Mouse (Mus musculus) forebrain, embryonic 16.5 days (tissue): ENCODE results near the gene Zfp362. TPM values are rescaled to one million over a fixed set of nuclear protein-coding genes. Genes with fewer than 3 reads are reported as not detected.

Experiments used
- ATAC-seq: fragments of 200-750 bp; cut with Nextera tagmentation; 2 replicates; pipeline ENCODE4 v1.8.0; 2017; ENCODE audit warnings: mild to moderate bottlenecking, moderate library complexity
- H3K27ac ChIP-seq: fragments of 300-500 bp; sonication (generic); 2 replicates; pipeline ENCODE4 v1.5.1; 2014; ENCODE audit warnings: low read length, control low read depth
- H3K27me3 ChIP-seq: fragments of 300-500 bp; sonication (generic); replicated peaks from 2 replicates; pipeline ENCODE4 v1.6.1; 2014; ENCODE audit warnings: low read length; ENCODE audit not compliant: control insufficient read depth, insufficient read depth
- H3K36me3 ChIP-seq: fragments of 300-500 bp; sonication (generic); 2 replicates; pipeline ENCODE4 v1.6.1; 2014; ENCODE audit not compliant: control insufficient read depth, insufficient read depth
- H3K4me1 ChIP-seq: fragments of 300-500 bp; sonication (generic); replicated peaks from 2 replicates; pipeline ENCODE4 v1.6.1; 2014; ENCODE audit warnings: low read length; ENCODE audit not compliant: control insufficient read depth, insufficient read depth
- H3K4me2 ChIP-seq: fragments of 300-500 bp; sonication (generic); 2 replicates; pipeline ENCODE4 v1.6.1; 2014; ENCODE audit warnings: mild to moderate bottlenecking, low read length, control low read depth
- H3K4me3 ChIP-seq: fragments of 300-500 bp; sonication (generic); replicated peaks from 2 replicates; pipeline ENCODE4 v1.5.1; 2014; ENCODE audit warnings: mild to moderate bottlenecking, low read length, control low read depth
- H3K9ac ChIP-seq: fragments of 300-500 bp; sonication (generic); replicated peaks from 2 replicates; pipeline ENCODE4 v1.6.1; 2014; ENCODE audit warnings: low read depth, low read length, control low read depth
- H3K9me3 ChIP-seq: fragments of 300-500 bp; sonication (generic); 2 replicates; pipeline ENCODE4 v1.6.1; 2016; ENCODE audit warnings: low read length; ENCODE audit not compliant: control insufficient read depth
- WGBS: fragments of 180-500 bp; shearing (Covaris S2); extraction: QIAGEN DNeasy Blood & Tissue Kit; methylation state at CpG from one replicate; pipeline ENCODE4 v1.1.7; 2014; 5-methylcytosine and 5-hydroxymethylcytosine counted together
- polyA plus RNA-seq: library from polyadenylated mRNA; unstranded; fragments of >200 nt; fragmentation: Nextera tagmentation; extraction: Ambion mirVana; gene quantifications from 2 replicates; pipeline ENCODE4 v1.2.1, GENCODE M21; 2015

The Zfp362 gene
- polyA plus RNA-seq, 1 experiment from 2014 or later: 45.2 TPM

DNA sequence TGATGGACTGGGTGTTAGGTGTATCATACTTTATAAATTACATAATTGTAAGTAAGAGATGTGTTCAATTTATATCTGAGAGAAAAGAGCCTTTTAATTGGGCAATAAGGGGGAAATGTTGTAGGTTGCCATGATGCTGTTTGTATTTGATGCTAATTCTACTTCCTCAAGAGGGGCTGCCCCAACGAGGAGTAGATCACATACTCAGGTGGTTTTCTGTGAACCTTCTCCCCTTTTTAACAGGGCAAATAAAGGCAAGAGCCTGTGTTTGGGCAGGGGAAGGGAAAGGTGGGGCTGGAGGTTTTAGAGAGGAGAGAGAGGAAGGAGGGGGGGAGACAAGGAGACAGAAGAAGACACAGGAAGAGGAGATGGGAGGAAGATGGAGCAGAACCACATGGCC lies 65.0 kb downstream of the Zfp362 start:
- Histone ChIP-seq H3K27ac (no peak overlapping the region), H3K36me3 (peaks cover 20% of the 10 kb centered on the region), H3K27me3 (no peaks in the 10 kb centered on the region), H3K4me2 (no peak overlapping the region), H3K9me3 (no peaks in the 10 kb centered on the region), H3K4me1 (peaks cover 37% of the 10 kb centered on the region), H3K9ac (no peak overlapping the region), H3K4me3 (no peak overlapping the region)
- WGBS: 76% methylated on average over 1 of the region's 1 CpGs
- no peak for ATAC-seq

DNA sequence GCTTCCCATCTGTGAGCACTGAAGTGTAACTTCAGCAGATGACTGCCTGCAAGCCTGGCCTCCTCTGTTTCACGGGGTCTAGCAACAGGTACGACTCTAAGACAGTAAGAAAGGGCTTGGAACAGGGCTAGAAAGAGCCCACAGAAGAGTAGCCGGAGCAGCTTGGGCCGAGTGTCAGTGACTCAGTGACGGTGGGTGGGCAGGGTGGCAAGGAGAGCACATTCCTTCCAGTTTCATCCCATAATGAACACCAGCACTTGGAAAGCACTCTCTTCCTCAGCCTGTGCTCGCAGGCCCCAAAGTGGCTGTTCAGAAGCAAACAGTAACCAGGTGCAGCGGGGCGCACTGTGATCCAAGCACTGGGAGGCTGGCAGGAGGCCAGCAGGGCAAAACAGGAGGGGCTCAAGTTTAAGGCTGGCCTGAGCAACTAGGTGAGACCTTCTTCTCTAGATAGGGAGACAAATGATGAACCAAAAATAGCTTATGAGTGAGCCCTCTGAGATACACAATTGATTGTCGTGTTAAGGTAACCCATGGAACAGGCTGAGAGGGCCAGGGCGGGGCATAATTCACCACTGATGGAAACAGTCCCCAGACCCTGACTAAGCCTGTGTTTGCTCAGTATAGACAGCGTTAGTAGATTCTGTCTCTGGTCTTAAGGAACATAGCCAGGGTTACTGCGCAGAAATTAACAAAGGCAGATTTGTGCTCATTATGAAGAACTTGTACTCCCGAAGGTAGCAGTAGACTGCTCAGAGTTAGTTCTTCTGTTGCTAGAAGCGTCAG lies 67.8 kb downstream of the Zfp362 start:
- Histone ChIP-seq H3K27ac (peak overlapping the region; percentile 32), H3K4me3 (no peak overlapping the region), H3K27me3 (no peaks in the 10 kb centered on the region), H3K9ac (no peak overlapping the region), H3K36me3 (no peaks in the 10 kb centered on the region), H3K9me3 (no peaks in the 10 kb centered on the region), H3K4me1 (peaks cover 65% of the 10 kb centered on the region), H3K4me2 (0 out of 2 replicates have a peak overlapping the region, but pooled peaks have one; percentile 3)
- ATAC-seq: no peak
- WGBS: 27% methylated on average over 14 of the region's 14 CpGs

DNA sequence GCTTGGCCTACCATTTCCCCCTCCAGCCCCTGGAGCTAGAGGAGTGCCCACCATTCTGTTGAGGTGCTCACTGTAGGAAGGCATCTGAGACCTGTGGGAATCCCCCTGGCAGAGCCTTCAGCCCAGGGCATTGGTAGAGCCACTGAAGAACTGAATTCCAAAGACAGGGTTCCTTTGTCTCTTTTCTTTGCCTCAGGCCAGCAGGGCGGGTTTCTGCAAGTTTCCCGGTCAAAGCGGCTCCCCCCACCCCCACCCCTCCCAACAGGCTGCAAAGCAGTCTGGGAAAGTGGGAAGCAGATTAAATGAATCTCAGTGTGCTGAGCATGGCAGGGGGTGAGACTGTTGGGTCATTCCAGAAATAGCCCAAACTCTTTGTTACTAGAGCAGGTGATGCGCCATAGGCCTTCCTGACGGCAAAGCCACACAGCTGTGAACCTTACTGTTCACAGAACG lies 68.7 kb downstream of the Zfp362 start:
- Histone ChIP-seq H3K27me3 (no peaks in the 10 kb centered on the region), H3K9ac (peak overlapping the region; percentile 30), H3K4me1 (peaks cover 61% of the 10 kb centered on the region), H3K36me3 (no peaks in the 10 kb centered on the region), H3K9me3 (no peaks in the 10 kb centered on the region), H3K27ac (peak overlapping the region; percentile 64), H3K4me3 (no peak overlapping the region), H3K4me2 (peak overlapping the region; percentile 6; the same call in 1 of the 2 replicates)
- peak; percentile 34; the same call in 1 of the 2 replicates for ATAC-seq
- 5% methylated on average over 6 of the region's 6 CpGs for WGBS

DNA sequence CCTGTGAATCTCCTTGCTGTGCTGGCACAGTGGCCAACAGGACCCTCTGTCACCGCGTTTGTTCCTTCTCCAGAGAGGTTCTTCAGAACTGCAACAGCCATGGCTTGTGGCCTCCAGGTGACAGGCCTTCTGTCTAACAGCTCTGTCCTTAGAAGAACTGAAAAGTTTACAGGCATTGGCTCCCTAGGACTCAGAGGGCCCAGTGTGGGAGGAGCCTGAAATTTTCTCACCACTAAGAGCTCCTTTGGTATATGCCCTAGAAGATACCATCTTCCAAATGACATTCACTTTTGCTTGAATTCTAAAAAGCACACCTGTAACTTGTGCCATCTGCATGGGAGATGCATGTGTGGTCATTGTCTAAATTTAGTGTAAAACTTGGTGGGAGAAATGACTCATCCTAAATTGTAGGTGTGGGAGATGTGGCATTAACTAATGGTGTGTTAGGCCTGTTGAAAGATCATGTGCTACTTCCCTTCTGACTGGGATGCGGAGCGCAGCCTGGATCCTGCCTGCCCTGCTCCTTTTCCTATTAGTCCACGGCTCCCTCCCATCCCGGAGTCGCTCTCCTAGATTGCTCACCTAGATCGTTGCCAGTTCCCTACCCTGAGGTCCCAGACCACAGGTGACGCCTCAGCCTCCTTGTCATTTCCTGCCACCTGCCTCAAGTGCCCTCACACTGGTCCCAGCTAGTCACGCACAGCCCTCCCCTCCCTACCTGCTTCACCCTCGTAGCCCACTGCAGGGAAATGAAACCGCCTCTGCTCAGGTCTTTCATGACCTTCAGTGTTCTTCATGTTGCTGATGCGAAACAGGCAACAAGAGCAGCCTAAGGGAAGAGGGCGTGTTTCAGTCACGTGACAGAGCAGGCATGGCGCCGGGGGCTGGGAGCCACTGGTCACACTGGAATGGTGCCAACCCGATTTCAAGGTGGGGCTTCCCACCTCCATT lies 70.8 kb downstream of the Zfp362 start:
- Histone ChIP-seq H3K27me3 (no peaks in the 10 kb centered on the region), H3K9me3 (no peaks in the 10 kb centered on the region), H3K9ac (peak overlapping the region; percentile 3; the same call in 1 of the 2 replicates), H3K4me1 (peaks cover 77% of the 10 kb centered on the region), H3K27ac (peak overlapping the region; percentile 86), H3K4me2 (peak overlapping the region; percentile 36), H3K4me3 (no peak overlapping the region), H3K36me3 (no peaks in the 10 kb centered on the region)
- 48% methylated on average over 18 of the region's 18 CpGs for WGBS
- ATAC-seq: peak; percentile 4; the same call in 1 of the 2 replicates

DNA sequence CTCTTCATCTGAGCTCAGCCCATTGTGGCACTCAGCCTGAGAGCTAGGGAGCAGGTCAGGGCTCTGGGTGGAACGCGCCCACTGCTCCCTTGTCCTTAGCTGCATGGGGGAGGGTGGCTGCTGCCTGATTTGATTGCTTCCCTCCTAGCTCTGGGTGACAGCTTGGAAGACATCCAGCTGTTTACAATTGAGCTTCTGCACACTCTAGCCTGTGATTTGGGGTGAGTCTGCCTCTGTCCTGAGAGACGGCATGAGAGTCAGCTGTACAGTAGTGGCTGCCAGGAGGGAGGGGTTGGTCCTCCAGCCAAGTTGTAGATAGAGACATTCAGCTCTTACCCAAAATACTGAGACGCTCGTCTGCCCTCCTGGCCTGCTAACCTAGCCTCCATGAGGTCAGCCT lies 71.6 kb downstream of the Zfp362 start:
- no peak overlapping the region for H3K4me3 ChIP-seq

DNA sequence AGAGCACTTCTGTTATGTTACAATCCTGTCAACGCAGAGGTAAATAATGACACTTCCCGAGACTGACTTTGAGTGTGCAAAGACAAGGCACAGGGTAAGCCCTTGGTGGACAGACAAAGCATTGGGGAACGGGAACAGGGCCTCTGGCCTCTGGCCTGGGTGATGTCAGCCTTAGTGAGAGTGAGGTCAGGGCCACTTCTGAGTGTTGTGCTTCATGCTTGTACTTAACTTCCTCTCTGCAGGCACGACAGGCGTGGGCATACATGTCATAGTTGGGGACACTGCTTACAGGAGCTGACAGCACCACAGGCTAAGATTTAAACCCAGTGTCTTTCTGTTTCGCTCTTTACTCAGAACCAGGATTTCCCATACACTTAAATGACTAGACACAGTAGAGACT lies 72.3 kb downstream of the Zfp362 start:
- WGBS: 25% methylated on average over 6 of the region's 6 CpGs

More for the DNA sequence above, 71.6 kb downstream of the Zfp362 start:
- H3K9ac ChIP-seq: peak overlapping the region; percentile 34
- no peaks in the 10 kb centered on the region for H3K36me3 ChIP-seq
- H3K4me1 ChIP-seq: peaks cover 85% of the 10 kb centered on the region
- no peaks in the 10 kb centered on the region for H3K27me3 ChIP-seq
- peak overlapping the region; percentile 86 for H3K27ac ChIP-seq
- ATAC-seq: peak; percentile 74
- H3K9me3 ChIP-seq: no peaks in the 10 kb centered on the region
- peak overlapping the region; percentile 36 for H3K4me2 ChIP-seq
- 4% methylated on average over 5 of the region's 5 CpGs for WGBS

DNA sequence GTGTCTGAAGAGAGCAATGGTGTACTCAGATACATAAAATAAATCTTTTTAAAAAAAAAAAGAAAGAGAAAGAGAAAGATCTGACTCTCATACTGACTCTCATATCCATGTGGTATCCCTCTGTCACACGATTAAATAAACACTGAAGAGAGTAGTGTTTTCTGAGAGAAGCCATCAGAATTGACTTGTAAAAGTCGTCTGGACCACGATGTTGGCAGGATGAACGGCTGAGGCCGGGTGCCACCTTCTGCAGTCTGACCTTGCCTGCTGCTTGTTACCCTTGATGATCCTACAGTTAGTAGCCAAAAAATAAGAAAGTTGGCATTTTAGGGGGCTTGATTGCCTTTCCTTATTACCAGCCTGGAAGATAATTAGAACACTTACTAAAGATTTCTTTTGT lies 73.1 kb downstream of the Zfp362 start:
- H3K4me2 ChIP-seq: no peak overlapping the region
- WGBS: 44% methylated on average over 5 of the region's 5 CpGs
- no peak for ATAC-seq
- H3K27ac ChIP-seq: 0 out of 2 replicates have a peak overlapping the region, but pooled peaks have one; percentile 17
- H3K9me3 ChIP-seq: no peaks in the 10 kb centered on the region
- H3K4me1 ChIP-seq: peaks cover 84% of the 10 kb centered on the region
- no peaks in the 10 kb centered on the region for H3K36me3 ChIP-seq
- no peak overlapping the region for H3K9ac ChIP-seq
- H3K27me3 ChIP-seq: no peaks in the 10 kb centered on the region
- no peak overlapping the region for H3K4me3 ChIP-seq

More for the DNA sequence above, 72.3 kb downstream of the Zfp362 start:
- peaks cover 90% of the 10 kb centered on the region for H3K4me1 ChIP-seq
- no peak for ATAC-seq
- no peak overlapping the region; the same call in 1 of the 2 replicates for H3K4me3 ChIP-seq
- H3K4me2 ChIP-seq: peak overlapping the region; percentile 36
- peak overlapping the region; percentile 86 for H3K27ac ChIP-seq
- no peaks in the 10 kb centered on the region for H3K36me3 ChIP-seq
- no peaks in the 10 kb centered on the region for H3K9me3 ChIP-seq
- H3K9ac ChIP-seq: peak overlapping the region; percentile 34; the same call in 1 of the 2 replicates
- no peaks in the 10 kb centered on the region for H3K27me3 ChIP-seq

DNA sequence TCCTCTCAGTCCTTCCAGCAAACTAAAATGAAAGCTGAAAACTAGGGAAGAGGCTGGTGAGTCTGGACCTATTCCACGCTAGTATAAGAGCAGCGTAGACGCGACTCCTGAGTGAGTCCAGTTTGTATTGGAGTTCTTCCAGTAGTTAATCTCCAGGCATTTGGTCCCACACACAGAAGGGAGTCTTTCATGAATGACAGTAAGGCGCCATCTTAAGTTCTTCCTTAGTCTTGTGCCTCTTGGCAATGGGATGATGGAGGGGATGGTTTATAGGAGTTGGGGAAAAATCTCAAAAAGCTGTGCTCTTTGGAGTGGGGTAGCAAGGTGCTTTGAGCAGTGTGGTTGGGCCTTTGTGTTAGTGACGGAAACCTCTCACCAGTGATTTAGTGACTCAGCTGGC lies 75.6 kb downstream of the Zfp362 start:
- no peak for ATAC-seq
- 21% methylated on average over 6 of the region's 6 CpGs for WGBS
- H3K27ac ChIP-seq: peak overlapping the region; percentile 39

DNA sequence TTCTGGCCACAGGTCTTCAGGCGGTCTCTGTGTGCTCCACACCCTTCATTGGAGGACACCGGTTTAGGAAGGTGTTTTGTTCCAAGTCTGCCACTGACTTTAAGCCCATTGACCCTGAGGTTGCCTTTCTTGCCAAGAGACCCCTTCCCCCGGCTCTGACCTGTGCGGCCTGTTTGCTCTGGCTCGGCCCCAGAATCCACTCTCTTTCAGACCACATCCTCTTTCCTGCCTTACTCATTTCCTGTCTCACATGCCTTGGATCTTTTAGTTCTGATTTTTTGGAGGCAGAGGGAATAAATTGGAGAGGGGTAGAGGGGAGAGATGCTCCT lies 76.2 kb downstream of the Zfp362 start:
- Histone ChIP-seq H3K36me3 (no peaks in the 10 kb centered on the region), H3K27ac (peak overlapping the region; percentile 9), H3K4me1 (peaks cover 61% of the 10 kb centered on the region), H3K9ac (peak overlapping the region; percentile 86), H3K9me3 (no peaks in the 10 kb centered on the region), H3K4me3 (peak overlapping the region; percentile 87), H3K27me3 (no peaks in the 10 kb centered on the region), H3K4me2 (peak overlapping the region; percentile 78)
- ATAC-seq: no peak
- 6% methylated on average over 5 of the region's 5 CpGs for WGBS

More for the DNA sequence above, 75.6 kb downstream of the Zfp362 start:
- 0 out of 2 replicates have a peak overlapping the region, but pooled peaks have one; percentile 9 for H3K9ac ChIP-seq
- H3K27me3 ChIP-seq: no peaks in the 10 kb centered on the region
- H3K4me3 ChIP-seq: peak overlapping the region; percentile 87
- H3K4me1 ChIP-seq: peaks cover 67% of the 10 kb centered on the region
- H3K9me3 ChIP-seq: no peaks in the 10 kb centered on the region
- H3K4me2 ChIP-seq: peak overlapping the region; percentile 78
- no peaks in the 10 kb centered on the region for H3K36me3 ChIP-seq
